Mouse (Mus musculus): Measurements from ENCODE around the gene Olfr17. TPM values are rescaled to one million over a fixed set of nuclear protein-coding genes. Genes with fewer than 3 reads are reported as not detected.
A peak's percentile ranks its signal among the peaks of the same experiment; 100 is the strongest.
"Not testable (repeated sequence)": the region's sequence is repeated elsewhere in the genome, so short reads cannot be mapped to it uniquely, and the experiment has no call there.

The Olfr17 gene
- not detected for total RNA-seq (2021)
- long read RNA-seq, experiment 1: 0 reads
- long read RNA-seq, experiment 2: 0 reads

DNA sequence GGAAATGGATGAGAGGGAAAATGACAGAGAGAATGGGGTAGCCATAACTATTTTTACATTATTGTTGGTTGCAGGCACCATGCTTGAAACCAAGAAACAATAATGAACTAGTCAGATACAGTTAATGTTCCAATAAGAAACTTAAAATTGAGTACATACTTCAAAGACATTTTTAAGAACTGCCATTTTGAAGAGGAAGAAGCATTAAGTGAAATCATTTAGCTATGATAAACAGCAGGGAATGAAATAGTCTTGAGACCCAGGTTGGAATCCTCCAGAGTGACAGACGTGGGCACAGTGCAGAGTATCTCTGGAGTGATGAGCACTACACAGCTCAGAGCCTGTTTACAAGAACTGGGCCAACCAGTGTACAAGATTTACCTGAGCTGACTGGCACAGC is at the start of gene Olfr17:
Gene Olfr17, plus strand, starts transcription at position 301 of the 400 bp plus-strand sequence.
- no peak for DNase-seq (ENCODE audit: low spot score in 2 of 2)
- intact Hi-C loops (cut with DNase I): no loop called here

DNA sequence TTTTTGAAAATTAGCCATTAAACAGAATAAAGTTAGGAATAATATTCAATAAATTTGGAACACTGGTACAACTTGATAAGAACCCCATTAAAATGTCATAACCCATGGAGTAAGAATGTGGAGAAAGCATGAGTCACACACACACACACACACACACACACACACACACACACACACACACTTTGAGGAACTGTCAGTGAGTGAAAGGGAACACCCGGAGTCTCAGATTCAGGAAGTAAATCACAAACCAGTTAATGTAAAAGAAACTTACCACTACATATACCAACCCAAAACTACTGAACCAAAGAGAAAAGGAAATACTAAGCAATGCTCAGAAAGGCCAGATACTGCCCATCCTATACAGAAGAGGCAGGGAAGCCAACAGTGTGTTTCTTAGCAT is 48.6 kb upstream of the Olfr17 start:
- intact Hi-C loops (cut with DNase I): no loop called here
- DNase-seq (ENCODE audit: low spot score in 2 of 2): no peak

DNA sequence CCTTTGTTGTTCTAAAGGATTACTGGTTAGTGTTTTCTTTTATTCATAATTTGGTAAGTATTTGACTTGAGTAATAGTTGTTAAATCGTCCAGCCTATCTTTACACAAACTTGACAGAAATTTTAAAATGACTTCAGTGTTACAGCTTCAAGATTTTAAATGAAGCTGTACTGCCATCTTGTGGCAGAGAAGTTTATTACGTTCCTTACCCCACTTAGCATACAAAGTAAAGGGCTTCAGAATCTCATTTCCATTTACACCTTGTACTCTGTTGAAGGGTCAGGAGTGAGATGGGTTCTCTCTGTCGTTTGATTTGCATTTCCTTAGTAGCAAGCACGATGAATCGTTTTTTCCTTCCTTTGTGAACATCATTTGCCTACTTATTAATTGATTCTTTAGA is 47.2 kb upstream of the Olfr17 start:
- intact Hi-C loops (cut with DNase I): loop anchor here (5.0 kb wide), 1 partner anchor 1229 kb away; no protein-coding TSS in a partner anchor
- DNase-seq (ENCODE audit: low spot score in 2 of 2): peak; percentile 59 to 76

- no peak for DNase-seq (ENCODE audit: low spot score in 2 of 2)
- intact Hi-C loops (cut with DNase I): loop anchor here (5.0 kb wide), 1 partner anchor 1230 kb away; no protein-coding TSS in a partner anchor
These were observed 45.4 kb upstream of the Olfr17 start for GRCm38 (mm10) chr7:107047578-107047977.

DNA sequence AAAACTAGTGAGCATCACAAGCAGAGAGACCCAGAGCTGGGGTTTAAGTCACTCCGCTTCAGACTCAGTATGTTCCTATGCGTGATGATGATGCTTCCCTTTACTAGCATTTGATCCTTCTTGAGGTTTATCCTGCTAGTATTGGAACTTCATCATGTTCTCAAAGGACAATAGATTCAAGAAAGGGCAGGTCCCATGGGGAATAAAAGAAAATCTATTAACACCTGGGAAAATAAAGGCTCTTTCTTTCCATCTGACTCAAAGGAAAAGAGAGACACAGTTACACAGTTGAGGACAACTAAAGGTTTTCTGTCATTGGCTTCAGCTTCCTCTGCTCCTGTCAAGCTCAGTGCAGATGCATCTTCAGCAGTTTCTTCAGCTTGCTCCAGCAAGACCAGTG is 22.3 kb upstream of the Olfr17 start, which contains the start of gene Olfr714:
Gene Olfr714, plus strand, starts transcription at position 301 of the 400 bp plus-strand sequence.
- no peak for DNase-seq (ENCODE audit: low spot score in 2 of 2)
- intact Hi-C loops (cut with DNase I): no loop called here

DNA sequence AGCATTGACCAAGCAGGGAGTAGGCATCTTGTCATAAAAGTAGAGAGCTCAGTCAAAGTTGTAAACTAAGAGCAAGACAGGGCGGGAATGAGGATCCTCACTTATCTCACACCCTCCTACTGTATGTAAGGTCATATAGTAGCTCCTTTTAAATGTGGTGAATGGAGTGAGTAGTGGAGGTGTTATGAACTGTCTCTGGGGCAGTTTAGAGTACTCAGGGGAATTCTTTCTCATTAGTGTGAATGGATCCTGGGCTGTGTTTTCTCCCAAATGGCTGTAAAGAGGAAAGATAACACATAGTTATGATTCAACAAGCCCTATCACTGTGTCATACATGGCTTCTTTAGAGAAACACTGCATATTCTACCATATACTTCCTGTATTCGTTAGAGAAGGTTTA is 17.2 kb downstream of the Olfr17 start, which contains the start of gene Olfr715b:
Gene Olfr715b, minus strand, starts transcription at position 101 of the 400 bp plus-strand sequence.
- DNase-seq (ENCODE audit: low spot score in 2 of 2); intact Hi-C loops (cut with DNase I): not testable (repeated sequence)

DNA sequence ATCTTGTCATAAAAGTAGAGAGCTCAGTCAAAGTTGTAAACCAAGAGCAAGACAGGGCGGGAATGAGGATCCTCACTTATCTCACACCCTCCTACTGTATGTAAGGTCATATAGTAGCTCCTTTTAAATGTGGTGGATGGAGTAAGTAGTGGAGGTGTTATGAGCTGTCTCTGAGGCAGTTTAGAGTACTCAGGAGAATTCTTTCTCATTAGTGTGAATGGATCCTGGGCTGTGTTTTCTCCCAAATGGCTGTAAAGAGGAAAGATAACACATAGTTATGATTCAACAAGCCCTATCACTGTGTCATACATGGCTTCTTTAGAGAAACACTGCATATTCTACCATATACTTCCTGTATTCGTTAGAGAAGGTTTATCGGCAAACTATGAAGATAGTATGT is 38.0 kb downstream of the Olfr17 start, which contains the start of gene Olfr715:
Gene Olfr715, minus strand, starts transcription at position 101 of the 400 bp plus-strand sequence.
- intact Hi-C loops (cut with DNase I); DNase-seq (ENCODE audit: low spot score in 2 of 2): not testable (repeated sequence)

DNA sequence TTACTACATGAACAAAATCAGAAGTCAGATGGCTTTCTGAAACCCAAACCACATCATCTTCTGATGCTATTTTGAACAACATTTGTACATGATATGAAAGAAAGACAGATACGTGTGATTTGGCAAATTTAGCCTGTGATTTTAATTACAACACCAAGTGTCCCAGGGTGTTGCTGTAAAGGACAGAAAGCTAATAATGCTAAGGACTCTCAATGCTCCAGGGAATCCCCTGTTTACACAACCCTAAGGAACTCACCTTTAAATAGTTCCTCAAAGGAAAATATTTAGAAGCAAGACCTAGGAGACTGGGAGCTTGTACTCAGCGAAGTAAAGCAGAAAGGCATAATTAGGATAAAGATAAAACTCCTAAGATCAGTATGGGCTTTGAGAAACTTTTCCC is 45.0 kb downstream of the Olfr17 start, which contains the start of gene Olfr716:
Gene Olfr716, plus strand, starts transcription at position 301 of the 400 bp plus-strand sequence.
- intact Hi-C loops (cut with DNase I): loop anchor here (2.0 kb wide), 1 partner anchor 43 kb away; no protein-coding TSS in a partner anchor
- not testable (repeated sequence) for DNase-seq (ENCODE audit: low spot score in 2 of 2)

Other genes starting within 250 kb of the Olfr17 start
- gene Olfr703, start 249.9 kb upstream of the Olfr17 start, total RNA-seq (2021): not detected
- gene Olfr704, start 230.0 kb upstream of the Olfr17 start, total RNA-seq (2021): not detected
- not detected for gene Olfr705, start 216.3 kb upstream of the Olfr17 start, total RNA-seq (2021)
- gene Olfr706, start 205.1 kb upstream of the Olfr17 start, total RNA-seq (2021): not detected
- not detected for gene Olfr707, start 192.0 kb upstream of the Olfr17 start, total RNA-seq (2021)
- gene Olfr1532-ps1, start 185.2 kb upstream of the Olfr17 start, total RNA-seq (2021): not detected
- not detected for gene Olfr709-ps1, start 161.0 kb upstream of the Olfr17 start, total RNA-seq (2021)
- gene Olfr710, start 144.9 kb upstream of the Olfr17 start, total RNA-seq (2021): not detected
- not detected for gene Olfr6, start 129.3 kb upstream of the Olfr17 start, total RNA-seq (2021)
- gene Olfr711, start 117.8 kb upstream of the Olfr17 start, total RNA-seq (2021): not detected
- not detected for gene Olfr2, start 87.1 kb upstream of the Olfr17 start, total RNA-seq (2021)
- not detected for gene Olfr713, start 62.0 kb upstream of the Olfr17 start, total RNA-seq (2021)
- not detected for gene Olfr714, start 22.2 kb upstream of the Olfr17 start, total RNA-seq (2021)
- not detected for gene Olfr715b, start 17.1 kb downstream of the Olfr17 start, total RNA-seq (2021)
- not detected for gene Olfr715, start 37.9 kb downstream of the Olfr17 start, total RNA-seq (2021)
- not detected for gene Olfr716, start 45.1 kb downstream of the Olfr17 start, total RNA-seq (2021)
- not detected for gene Nlrp14, start 73.8 kb downstream of the Olfr17 start, total RNA-seq (2021)
- gene Rbmxl2, start 116.2 kb downstream of the Olfr17 start, total RNA-seq (2021): not detected